Mouse (Mus musculus): Measurements from ENCODE around the gene Mybphl. TPM values are rescaled to one million over a fixed set of nuclear protein-coding genes. Genes with fewer than 3 reads are reported as not detected.

The Mybphl gene
- polyA plus RNA-seq, 1 experiment, result 0.06 TPM

GRCm38 (mm10) chr3:108408517-108409008, 43.9 kb downstream of the Mybphl start:
- DNase-seq (ENCODE audit: extremely low spot score in 1 of 2, low spot score in 1 of 2), result no peak

GRCm38 (mm10) chr3:108409656-108410358, 45.1 kb downstream of the Mybphl start:
- no peak for DNase-seq (ENCODE audit: extremely low spot score in 1 of 2, low spot score in 1 of 2)

GRCm38 (mm10) chr3:108410359-108410714, 45.6 kb downstream of the Mybphl start:
- DNase-seq (ENCODE audit: extremely low spot score in 1 of 2, low spot score in 1 of 2), result no peak

- DNase-seq (ENCODE audit: extremely low spot score in 1 of 2, low spot score in 1 of 2), result no peak
Observed at GRCm38 (mm10) chr3:108411026-108411753, 46.5 kb downstream of the Mybphl start.

GRCm38 (mm10) chr3:108411754-108412121, 47.0 kb downstream of the Mybphl start:
- peak in 1 of 2 experiments; percentile 68 for DNase-seq (ENCODE audit: extremely low spot score in 1 of 2, low spot score in 1 of 2)

- no peak for DNase-seq (ENCODE audit: extremely low spot score in 1 of 2, low spot score in 1 of 2)
Observed at GRCm38 (mm10) chr3:108413634-108414360, 49.1 kb downstream of the Mybphl start.

- no peak for DNase-seq (ENCODE audit: extremely low spot score in 1 of 2, low spot score in 1 of 2)
Observed at GRCm38 (mm10) chr3:108414857-108415830, 50.4 kb downstream of the Mybphl start, which contains the start of gene Celsr2. TSS of gene Celsr2 (minus strand) at chr3:108415552.

- peak; percentile 59 to 87 for DNase-seq (ENCODE audit: extremely low spot score in 1 of 2, low spot score in 1 of 2)
Observed at GRCm38 (mm10) chr3:108415831-108416223, 51.1 kb downstream of the Mybphl start.

- peak in 1 of 2 experiments; percentile 46 for DNase-seq (ENCODE audit: extremely low spot score in 1 of 2, low spot score in 1 of 2)
Observed at GRCm38 (mm10) chr3:108423006-108423405, 58.3 kb downstream of the Mybphl start.

GRCm38 (mm10) chr3:108423844-108424801, 59.4 kb downstream of the Mybphl start:
- peak in 1 of 2 experiments; percentile 72 for DNase-seq (ENCODE audit: extremely low spot score in 1 of 2, low spot score in 1 of 2)

GRCm38 (mm10) chr3:108424944-108425623, 60.4 kb downstream of the Mybphl start:
- DNase-seq (ENCODE audit: extremely low spot score in 1 of 2, low spot score in 1 of 2), result no peak

- no peak for DNase-seq (ENCODE audit: extremely low spot score in 1 of 2, low spot score in 1 of 2)
Observed at GRCm38 (mm10) chr3:108425624-108426018, 60.9 kb downstream of the Mybphl start.

Other genes starting within 250 kb of the Mybphl start
- gene Gnai3, start 218.8 kb upstream of the Mybphl start, polyA plus RNA-seq (2012; rRNA removed), result 37.3 and 37.5 TPM in 2 replicates
- 15.0 and 15.1 TPM in 2 replicates for gene Gpr61, start 210.0 kb upstream of the Mybphl start, polyA plus RNA-seq (2012; rRNA removed)
- gene Amigo1, start 178.6 kb upstream of the Mybphl start, polyA plus RNA-seq (2012; rRNA removed), result 62.1 and 62.6 TPM in 2 replicates
- 19.1 and 19.3 TPM in 2 replicates for gene Cyb561d1, start 163.7 kb upstream of the Mybphl start, polyA plus RNA-seq (2012; rRNA removed)
- gene Atxn7l2, start 154.0 kb upstream of the Mybphl start, polyA plus RNA-seq (2012; rRNA removed), result 42.7 and 44.0 TPM in 2 replicates
- 1.8 and 1.9 TPM in 2 replicates for gene Sypl2, start 138.3 kb upstream of the Mybphl start, polyA plus RNA-seq (2012; rRNA removed)
- 98.0 and 117 TPM in 2 replicates for gene Psma5, start 108.0 kb upstream of the Mybphl start, polyA plus RNA-seq (2012; rRNA removed)
- 157 and 166 TPM in 2 replicates for gene Sort1, start 80.8 kb upstream of the Mybphl start, polyA plus RNA-seq (2012; rRNA removed)
- 11.7 and 14.6 TPM in 2 replicates for gene Psrc1, start 18.9 kb downstream of the Mybphl start, polyA plus RNA-seq (2012; rRNA removed)
- gene Celsr2, start 50.6 kb downstream of the Mybphl start, polyA plus RNA-seq (2012; rRNA removed), result 63.6 TPM in 2 replicates
- 202 and 203 TPM in 2 replicates for gene Sars, start 80.3 kb downstream of the Mybphl start, polyA plus RNA-seq (2012; rRNA removed)
- gene 1700013F07Rik, start 169.2 kb downstream of the Mybphl start, polyA plus RNA-seq (2012; rRNA removed), result 1.2 and 1.4 TPM in 2 replicates
- gene 5330417C22Rik, start 171.6 kb downstream of the Mybphl start, polyA plus RNA-seq (2012; rRNA removed), result 20.0 and 21.7 TPM in 2 replicates
- gene Tmem167b, start 197.6 kb downstream of the Mybphl start, polyA plus RNA-seq (2012; rRNA removed), result 18.2 and 18.5 TPM in 2 replicates
- gene Taf13, start 206.8 kb downstream of the Mybphl start, polyA plus RNA-seq (2012; rRNA removed), result 35.3 and 40.0 TPM in 2 replicates
- gene Wdr47, start 226.4 kb downstream of the Mybphl start, polyA plus RNA-seq (2012; rRNA removed), result 58.7 and 71.0 TPM in 2 replicates

Measured in frontal cortex, adult 2 months (tissue).